Mouse (Mus musculus): ENCODE measurements around the gene Psg18.
"Not testable (repeated sequence)": the region's sequence is repeated elsewhere in the genome, so short reads cannot be mapped to it uniquely, and the experiment has no call there.

The Psg18 gene

GRCm38 (mm10) chr7:18354909-18355308 is at the start of gene Psg18:
Gene Psg18 (minus strand): TSS chr7:18355009.
- DNase-seq: not testable (repeated sequence)

DNA sequence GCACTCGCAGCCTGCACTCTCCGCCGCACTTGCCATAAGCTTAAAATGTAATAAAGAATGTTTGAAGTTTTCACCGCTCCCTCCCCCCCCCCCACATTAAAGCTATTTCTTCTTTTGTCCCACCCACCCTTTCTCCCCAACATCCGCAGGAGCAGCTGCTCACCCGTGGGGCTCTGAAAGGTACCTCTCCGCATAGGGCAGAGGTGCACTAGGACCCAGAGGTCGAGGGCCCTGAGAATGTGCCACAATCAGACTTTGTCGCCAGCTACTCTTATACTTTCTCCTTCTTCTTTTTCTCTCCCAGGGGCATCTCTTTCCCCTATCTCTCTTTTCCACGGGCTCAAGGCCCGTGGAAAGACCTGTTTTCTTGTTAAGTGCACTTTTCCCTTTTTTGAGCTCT is 48.6 kb upstream of the Psg18 start:
- DNase-seq: no peak

DNA sequence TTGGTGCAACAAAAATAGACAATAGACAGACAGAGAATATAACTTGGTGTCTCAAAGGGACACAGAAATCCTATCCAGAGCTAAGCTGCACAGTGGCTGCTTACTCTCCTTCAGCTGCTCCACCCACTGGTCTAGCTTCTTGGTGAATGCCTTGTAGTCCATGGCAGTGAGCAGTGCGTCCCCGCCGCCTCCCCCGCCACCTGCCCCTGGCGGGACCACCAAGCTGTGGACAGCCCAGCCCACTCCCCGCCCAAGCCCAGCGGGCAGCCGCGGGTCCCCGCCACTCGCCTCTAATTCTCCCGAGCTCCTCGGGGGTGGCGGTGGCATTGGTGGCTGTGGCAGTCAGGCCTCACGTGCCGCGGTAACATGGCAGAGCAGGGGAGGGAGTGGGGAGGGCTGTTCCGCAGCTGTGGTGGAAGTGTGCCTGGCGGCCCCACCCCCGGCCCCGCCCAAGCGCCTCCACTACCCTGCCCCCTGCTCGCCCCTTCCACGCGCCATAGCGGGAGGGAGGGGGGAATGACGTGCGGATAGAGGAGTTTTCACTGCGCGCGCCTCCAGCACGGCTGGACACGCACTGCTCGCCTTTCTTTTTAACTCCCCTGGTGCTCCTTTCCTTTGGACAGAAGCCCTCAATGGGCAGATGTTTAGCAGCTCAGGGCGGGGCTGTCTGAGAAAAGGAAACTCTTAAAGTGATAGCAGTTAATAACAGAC is 47.9 kb upstream of the Psg18 start:
- DNase-seq: no peak

DNA sequence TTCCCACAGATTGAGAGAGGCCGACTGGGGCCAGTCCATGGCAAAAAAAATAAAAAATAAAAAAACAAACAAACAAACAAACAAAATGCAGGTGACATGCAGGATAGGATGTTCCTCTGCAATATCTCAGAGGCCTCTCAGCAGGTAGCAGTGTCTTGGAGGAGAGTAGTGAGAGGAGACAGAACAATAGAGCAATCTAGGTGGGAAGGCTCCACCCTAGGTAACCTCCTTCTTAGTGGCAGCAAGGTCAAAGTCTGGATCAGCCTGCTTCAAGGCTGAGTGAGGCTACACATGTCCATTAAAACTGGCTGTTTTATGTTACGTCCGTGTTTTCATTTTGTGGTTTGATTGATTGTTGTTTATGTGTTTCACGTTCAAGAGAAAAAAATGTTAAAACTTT is 36.7 kb upstream of the Psg18 start:
- DNase-seq: not testable (repeated sequence)

GRCm38 (mm10) chr7:18378295-18378694 is 23.5 kb upstream of the Psg18 start:
- no peak for DNase-seq

DNA sequence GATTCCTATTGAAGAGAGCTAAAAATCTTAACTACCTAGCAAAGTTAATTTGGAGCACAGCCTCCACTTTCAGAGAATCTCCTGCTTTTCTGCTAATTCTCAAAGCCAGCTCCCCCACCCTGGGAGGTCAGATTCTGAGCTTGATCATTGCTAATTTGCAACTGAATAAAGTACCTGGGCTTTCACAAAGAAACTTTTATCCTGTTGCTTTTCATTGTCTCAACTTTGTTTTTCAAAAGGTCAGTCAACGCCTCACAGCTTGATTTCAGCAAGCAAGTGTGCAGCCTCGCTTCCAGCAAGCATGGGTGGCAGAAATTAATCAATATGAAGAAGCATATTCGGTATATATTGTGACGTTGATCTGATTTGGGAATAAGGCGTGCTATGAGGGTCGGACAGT is 19.4 kb downstream of the Psg18 start:
- not testable (repeated sequence) for DNase-seq
